Mouse (Mus musculus): ENCODE data around the gene 2510039O18Rik. TPM values are rescaled to one million over a fixed set of nuclear protein-coding genes. Genes with fewer than 3 reads are reported as not detected.

Gene 2510039O18Rik
- total RNA-seq (2014; rRNA removed) (56.8 and 68.3 TPM in 2 replicates), polyA plus RNA-seq (2015; fragmentation: Nextera tagmentation; extraction: Ambion mirVana) (10.6 and 12.3 TPM in 2 replicates)

GRCm38 (mm10) chr4:147940576-147941044, at the start of gene 2510039O18Rik:
Gene 2510039O18Rik (plus strand): TSS chr4:147940895.
- Histone ChIP-seq H3K9ac (replicated peaks; ENCODE audit: low read length, poor library complexity, severe bottlenecking) (peak within 1 kb of the TSS; percentile 80), H3K4me3 (ENCODE audit: low read depth, low read length) (peak within 1 kb of the TSS; percentile 96), H3K27me3 (ENCODE audit: insufficient read depth, low read length) (0 out of 2 replicates have a peak, but pooled peaks cover 2% of the 10 kb centered on the region), H3K4me2 (ENCODE audit: low read depth, low read length, poor library complexity, severe bottlenecking) (peak within 1 kb of the TSS; percentile 99), H3K36me3 (ENCODE audit: insufficient read depth, low read length) (peaks cover 22% of the 10 kb centered on the region), H3K9me3 (ENCODE audit: low read length) (no peaks in the 10 kb centered on the region), H3K4me1 (ENCODE audit: insufficient read depth, low read length) (peaks cover 8% of the 10 kb centered on the region; the same call in 1 of the 2 replicates), H3K27ac (ENCODE audit: low read depth, low read length) (peak within 1 kb of the TSS; percentile 66)
- peak; percentile 61 for ATAC-seq (ENCODE audit: low FRiP score)
- peak; percentile 93 for DNase-seq (ENCODE audit: low spot score)
- 4% methylated on average over 15 of the region's 35 CpGs for WGBS
- 0 out of 2 replicates have a peak, but pooled peaks have one; percentile 3 for TF ChIP-seq CTCF (IDR thresholded peaks at IDR 0.05)

- no peak for TF ChIP-seq CTCF (IDR thresholded peaks at IDR 0.05)
- Histone ChIP-seq H3K27me3 (ENCODE audit: insufficient read depth, low read length) (no peaks in the 10 kb centered on the region), H3K27ac (ENCODE audit: low read depth, low read length) (no peak overlapping the region), H3K9me3 (ENCODE audit: low read length) (no peaks in the 10 kb centered on the region), H3K4me1 (ENCODE audit: insufficient read depth, low read length) (0 out of 2 replicates have a peak, but pooled peaks cover 2% of the 10 kb centered on the region), H3K36me3 (ENCODE audit: insufficient read depth, low read length) (peaks cover 83% of the 10 kb centered on the region), H3K4me3 (ENCODE audit: low read depth, low read length) (no peak overlapping the region), H3K4me2 (ENCODE audit: low read depth, low read length, poor library complexity, severe bottlenecking) (no peak overlapping the region), H3K9ac (replicated peaks; ENCODE audit: low read length, poor library complexity, severe bottlenecking) (no peak overlapping the region)
- no peak for DNase-seq (ENCODE audit: low spot score)
- no peak for ATAC-seq (ENCODE audit: low FRiP score)
- WGBS = 97% methylated on average over 4 of the region's 4 CpGs
Observed at GRCm38 (mm10) chr4:147895815-147896330, 44.8 kb upstream of the 2510039O18Rik start.

GRCm38 (mm10) chr4:147896411-147896810, 44.3 kb upstream of the 2510039O18Rik start:
- DNase-seq (ENCODE audit: low spot score) (no peak), ATAC-seq (ENCODE audit: low FRiP score) (no peak)
- H3K36me3 ChIP-seq (ENCODE audit: insufficient read depth, low read length) = peaks cover 80% of the 10 kb centered on the region
- H3K4me1 ChIP-seq (ENCODE audit: insufficient read depth, low read length) = 0 out of 2 replicates have a peak, but pooled peaks cover 2% of the 10 kb centered on the region
- H3K4me3 ChIP-seq (ENCODE audit: low read depth, low read length) = no peak overlapping the region
- no peak overlapping the region for H3K27ac ChIP-seq (ENCODE audit: low read depth, low read length)
- H3K9ac ChIP-seq (replicated peaks; ENCODE audit: low read length, poor library complexity, severe bottlenecking) = no peak overlapping the region
- H3K9me3 ChIP-seq (ENCODE audit: low read length) = no peaks in the 10 kb centered on the region
- H3K4me2 ChIP-seq (ENCODE audit: low read depth, low read length, poor library complexity, severe bottlenecking) = no peak overlapping the region
- no peaks in the 10 kb centered on the region for H3K27me3 ChIP-seq (ENCODE audit: insufficient read depth, low read length)
- TF ChIP-seq CTCF (IDR thresholded peaks at IDR 0.05) = no peak
- 67% methylated on average over 1 of the region's 1 CpGs for WGBS

GRCm38 (mm10) chr4:147897348-147897747, 43.3 kb upstream of the 2510039O18Rik start:
- no peak for TF ChIP-seq CTCF (IDR thresholded peaks at IDR 0.05)
- Histone ChIP-seq H3K4me2 (ENCODE audit: low read depth, low read length, poor library complexity, severe bottlenecking) (no peak overlapping the region), H3K9ac (replicated peaks; ENCODE audit: low read length, poor library complexity, severe bottlenecking) (no peak overlapping the region), H3K4me1 (ENCODE audit: insufficient read depth, low read length) (0 out of 2 replicates have a peak, but pooled peaks cover 2% of the 10 kb centered on the region), H3K9me3 (ENCODE audit: low read length) (no peaks in the 10 kb centered on the region), H3K36me3 (ENCODE audit: insufficient read depth, low read length) (peaks cover 72% of the 10 kb centered on the region), H3K27ac (ENCODE audit: low read depth, low read length) (no peak overlapping the region), H3K27me3 (ENCODE audit: insufficient read depth, low read length) (no peaks in the 10 kb centered on the region), H3K4me3 (ENCODE audit: low read depth, low read length) (no peak overlapping the region)
- WGBS = 97% methylated on average over 3 of the region's 3 CpGs
- DNase-seq (ENCODE audit: low spot score) (no peak), ATAC-seq (ENCODE audit: low FRiP score) (no peak)

- H3K9me3 ChIP-seq (ENCODE audit: low read length) = no peaks in the 10 kb centered on the region
- peaks cover 9% of the 10 kb centered on the region for H3K4me1 ChIP-seq (ENCODE audit: insufficient read depth, low read length)
- WGBS = 86% methylated on average over 7 of the region's 7 CpGs
- ATAC-seq (ENCODE audit: low FRiP score) (no peak), DNase-seq (ENCODE audit: low spot score) (no peak)
- no peaks in the 10 kb centered on the region for H3K27me3 ChIP-seq (ENCODE audit: insufficient read depth, low read length)
- no peak overlapping the region for H3K27ac ChIP-seq (ENCODE audit: low read depth, low read length)
- H3K4me3 ChIP-seq (ENCODE audit: low read depth, low read length) = no peak overlapping the region
- H3K36me3 ChIP-seq (ENCODE audit: insufficient read depth, low read length) = peaks cover 60% of the 10 kb centered on the region
- H3K9ac ChIP-seq (replicated peaks; ENCODE audit: low read length, poor library complexity, severe bottlenecking) = no peak overlapping the region
- TF ChIP-seq CTCF (IDR thresholded peaks at IDR 0.05) = no peak
- no peak overlapping the region for H3K4me2 ChIP-seq (ENCODE audit: low read depth, low read length, poor library complexity, severe bottlenecking)
Observed at GRCm38 (mm10) chr4:147900452-147900851, 40.2 kb upstream of the 2510039O18Rik start.

- no peak overlapping the region for H3K9ac ChIP-seq (replicated peaks; ENCODE audit: low read length, poor library complexity, severe bottlenecking)
- no peak for TF ChIP-seq CTCF (IDR thresholded peaks at IDR 0.05)
- 90% methylated on average over 12 of the region's 12 CpGs for WGBS
- H3K27ac ChIP-seq (ENCODE audit: low read depth, low read length) = no peak overlapping the region
- H3K4me3 ChIP-seq (ENCODE audit: low read depth, low read length) = no peak overlapping the region
- no peaks in the 10 kb centered on the region for H3K27me3 ChIP-seq (ENCODE audit: insufficient read depth, low read length)
- peaks cover 35% of the 10 kb centered on the region for H3K36me3 ChIP-seq (ENCODE audit: insufficient read depth, low read length)
- H3K9me3 ChIP-seq (ENCODE audit: low read length) = no peaks in the 10 kb centered on the region
- ATAC-seq (ENCODE audit: low FRiP score) = no peak
- peaks cover 9% of the 10 kb centered on the region for H3K4me1 ChIP-seq (ENCODE audit: insufficient read depth, low read length)
- no peak for DNase-seq (ENCODE audit: low spot score)
- H3K4me2 ChIP-seq (ENCODE audit: low read depth, low read length, poor library complexity, severe bottlenecking) = no peak overlapping the region
Observed at GRCm38 (mm10) chr4:147902906-147903500, 37.7 kb upstream of the 2510039O18Rik start.

All from midbrain, postnatal 0 days (tissue).